Mouse (Mus musculus) fat pad, adult 2 months (tissue): ENCODE results near the gene Gm9999.
"Not testable (repeated sequence)": the region's sequence is repeated elsewhere in the genome, so short reads cannot be mapped to it uniquely, and the experiment has no call there.

ENCODE experiments used
- DNase-seq: peaks from one replicate; pipeline ENCODE4 v3.0.0-alpha.2; 2011; ENCODE audit warnings: low read depth, low spot score; ENCODE audit errors: extremely low read depth

Gene Gm9999

GRCm38 (mm10) chr7:47026899-47027298 lies 43.5 kb downstream of the Gm9999 start:
- not testable (repeated sequence) for DNase-seq

GRCm38 (mm10) chr7:47027520-47027919 lies 44.1 kb downstream of the Gm9999 start:
- no peak for DNase-seq

GRCm38 (mm10) chr7:47030517-47031193 lies 47.3 kb downstream of the Gm9999 start:
- no peak for DNase-seq

- DNase-seq: no peak
These were observed 48.0 kb downstream of the Gm9999 start for GRCm38 (mm10) chr7:47031371-47031770.

- no peak for DNase-seq
These were observed 51.5 kb downstream of the Gm9999 start for GRCm38 (mm10) chr7:47034785-47035384.

- DNase-seq: no peak
These were observed 52.0 kb downstream of the Gm9999 start for GRCm38 (mm10) chr7:47035426-47035825.
